23 mouse cellular contexts compared by ENCODE assay signal in genomic region chr2:49657666-49658065, GRCm38 (mm10). TPM values are rescaled to one million over a fixed set of nuclear protein-coding genes. Genes with fewer than 3 reads are reported as not detected.
"Had no signal": no experiment of that assay in that cellular context is flagged by ENCODE, and none has a peak within 500 bp of the region (broad histone marks: within the 10 kb centered on the region; RNA-seq: fewer than 3 reads in every experiment).

No protein-coding gene starts in this region.

- H3K4me3 ChIP-seq: gastrocnemius, adult 2 months; heart, adult 2 months; heart, embryonic 13.5 days; heart, embryonic 15.5 days; hindbrain, embryonic 10.5 days; hindbrain, embryonic 12.5 days; intestine, embryonic 15.5 days; kidney, embryonic 15.5 days; limb, embryonic 13.5 days; limb, embryonic 15.5 days; liver, embryonic 12.5 days had no signal

- H3K36me3 ChIP-seq: heart, embryonic 13.5 days; heart, embryonic 15.5 days; intestine, embryonic 15.5 days; kidney, embryonic 15.5 days; limb, embryonic 13.5 days; limb, embryonic 15.5 days; liver, embryonic 12.5 days had no signal

- H3K27ac ChIP-seq: gastrocnemius, adult 2 months; heart, adult 2 months; heart, embryonic 13.5 days; heart, embryonic 15.5 days; hindbrain, embryonic 10.5 days; hindbrain, embryonic 12.5 days; hindbrain, embryonic 14.5 days; intestine, embryonic 15.5 days; kidney, embryonic 15.5 days; kidney, postnatal 0 days; limb, embryonic 13.5 days; limb, embryonic 15.5 days; liver, embryonic 12.5 days; liver, embryonic 14.5 days had no signal

- H3K27me3 ChIP-seq: heart, embryonic 13.5 days; heart, embryonic 15.5 days; hindbrain, embryonic 12.5 days; intestine, embryonic 15.5 days; kidney, embryonic 15.5 days; limb, embryonic 13.5 days; limb, embryonic 15.5 days; liver, embryonic 12.5 days had no signal

- H3K4me1 ChIP-seq: intestine, embryonic 15.5 days; liver, embryonic 12.5 days had no signal

- DNase-seq: gastrocnemius, adult 2 months; gastrocnemius, postnatal 10 days; gastrocnemius, postnatal 25 days; heart, adult 2 months; heart, postnatal 4 days; kidney, adult 9 months; kidney, postnatal 14 days; left cerebral cortex, postnatal 4 days; lung, adult 18-20 months had no signal

- H3K9me3 ChIP-seq: heart, embryonic 13.5 days; heart, embryonic 15.5 days; hindbrain, embryonic 10.5 days; hindbrain, embryonic 12.5 days; intestine, embryonic 15.5 days; kidney, embryonic 15.5 days; limb, embryonic 13.5 days; limb, embryonic 15.5 days; liver, embryonic 12.5 days had no signal

RNA-seq across cellular contexts. Expression of gene Kif5c, which starts 38.6 kb away (rescaled TPM):
- total RNA-seq: granulocyte monocyte progenitor cell, adult 5-6 weeks had no signal
- polyA plus RNA-seq: liver, adult 2 months had no signal
